ENCODE assay signal across 17 mouse cellular contexts in genomic region chr11:71756325-71756724, GRCm38 (mm10). TPM values are rescaled to one million over a fixed set of nuclear protein-coding genes. Genes with fewer than 3 reads are reported as not detected.
DNase-seq lines count a peak whose midpoint lies in the region; ATAC-seq and TF ChIP-seq lines count a peak whose summit lies in the region.
"Had no signal": no experiment of that assay in that cellular context is flagged by ENCODE, and none has a peak within 500 bp of the region (broad histone marks: within the 10 kb centered on the region; RNA-seq: fewer than 3 reads in every experiment).

No protein-coding gene starts in this region.

- 13% methylated on average over 3 of the region's 3 CpGs for WGBS in cerebellum, adult 2 months
- 29% methylated on average over 3 of the region's 3 CpGs for whole genome bisulfite sequencing in hindbrain, embryonic 15.5 days
- WGBS in neural tube, embryonic 13.5 days = 37% methylated on average over 3 of the region's 3 CpGs

- intact Hi-C loops in left cerebral cortex, adult 2 months (cut with DNase I) = no loop called here
- intact Hi-C loops in left cerebral cortex, postnatal 10 days (cut with DNase I) = no loop called here

- TF ChIP-seq CTCF in cerebellum, adult 2 months (IDR thresholded peaks at IDR 0.05; ENCODE audit: borderline replicate concordance, insufficient read depth, low read depth, low read length) = no peak
- no peak for TF ChIP-seq CTCF in left cerebral cortex, adult 2 months (IDR thresholded peaks at IDR 0.05)

- peak; percentile 44 to 57 for DNase-seq in cerebellum, adult 2 months
- DNase-seq in cerebellum, postnatal 4 days (ENCODE audit: low spot score in 2 of 2) = no peak
- DNase-seq in left cerebral cortex, adult 2 months (ENCODE audit: extremely low spot score in 1 of 2, low spot score in 2 of 2) = no peak
- DNase-seq in left cerebral cortex, postnatal 10 days (ENCODE audit: extremely low spot score in 1 of 2, low spot score in 2 of 2) = no peak
- DNase-seq in layer of hippocampus, adult 8-10 months (ENCODE audit: low spot score in 2 of 2) = no peak
- DNase-seq: gastrocnemius, postnatal 10 days; heart, postnatal 10 days; lung, adult 2 months; lung, postnatal 4 days; right cerebral cortex, postnatal 14 days; thymus, postnatal 4 days had no signal

- ATAC-seq in hindbrain, embryonic 15.5 days (ENCODE audit: low FRiP score, low read depth) = no peak
- no peak for ATAC-seq in neural tube, embryonic 13.5 days (ENCODE audit: low read depth)
- ATAC-seq in monocyte, adult 5-6 weeks (replicated peaks; ENCODE audit: insufficient number of reproducible peaks, low FRiP score, low TSS enrichment, poor library complexity, severe bottlenecking) = no peak
- ATAC-seq: intestine, embryonic 15.5 days had no signal

- H3K27ac ChIP-seq in cerebellum, adult 2 months (ENCODE audit: insufficient read depth, low read length) = peak overlapping the region; percentile 49; the same call in 1 of the 2 replicates
- peak overlapping the region; percentile 33; the same call in 1 of the 2 replicates for H3K27ac ChIP-seq in left cerebral cortex, adult 2 months
- H3K27ac ChIP-seq in hindbrain, embryonic 15.5 days (replicated peaks) = peak overlapping the region; percentile 68
- H3K27ac ChIP-seq in neural tube, embryonic 13.5 days (replicated peaks) = peak overlapping the region; percentile 87
- H3K27ac ChIP-seq: intestine, embryonic 15.5 days; kidney, postnatal 0 days had no signal

- TF ChIP-seq POLR2A in cerebellum, adult 2 months (IDR thresholded peaks at IDR 0.05; ENCODE audit: borderline replicate concordance, insufficient read depth, low read length) = no peak

- 0 out of 2 replicates have a peak, but pooled peaks cover 8% of the 10 kb centered on the region for H3K36me3 ChIP-seq in hindbrain, embryonic 15.5 days
- peaks cover 9% of the 10 kb centered on the region; the same call in 1 of the 2 replicates for H3K36me3 ChIP-seq in neural tube, embryonic 13.5 days
- H3K36me3 ChIP-seq: intestine, embryonic 15.5 days had no signal

- H3K4me3 ChIP-seq in cerebellum, adult 2 months (replicated peaks; ENCODE audit: insufficient read depth, low read depth, low read length) = no peak overlapping the region
- no peak overlapping the region for H3K4me3 ChIP-seq in left cerebral cortex, adult 2 months
- no peak overlapping the region for H3K4me3 ChIP-seq in hindbrain, embryonic 15.5 days
- no peak overlapping the region for H3K4me3 ChIP-seq in neural tube, embryonic 13.5 days
- H3K4me3 ChIP-seq: intestine, embryonic 15.5 days had no signal

- H3K27me3 ChIP-seq in cerebellum, adult 2 months (ENCODE audit: control insufficient read depth, insufficient read depth, low read length) = no peaks in the 10 kb centered on the region
- no peaks in the 10 kb centered on the region for H3K27me3 ChIP-seq in hindbrain, embryonic 15.5 days
- no peaks in the 10 kb centered on the region for H3K27me3 ChIP-seq in neural tube, embryonic 13.5 days

- peaks cover 52% of the 10 kb centered on the region for H3K4me1 ChIP-seq in cerebellum, adult 2 months (ENCODE audit: control insufficient read depth, insufficient read depth, low read length)
- H3K4me1 ChIP-seq in hindbrain, embryonic 15.5 days (replicated peaks) = peaks cover 92% of the 10 kb centered on the region
- peaks cover 95% of the 10 kb centered on the region for H3K4me1 ChIP-seq in neural tube, embryonic 13.5 days (replicated peaks)

- H3K9ac ChIP-seq in hindbrain, embryonic 15.5 days = no peak overlapping the region
- H3K9ac ChIP-seq in neural tube, embryonic 13.5 days = no peak overlapping the region
- H3K9ac ChIP-seq: intestine, embryonic 15.5 days had no signal

- H3K9me3 ChIP-seq in hindbrain, embryonic 15.5 days = no peaks in the 10 kb centered on the region
- no peaks in the 10 kb centered on the region for H3K9me3 ChIP-seq in neural tube, embryonic 13.5 days
- H3K9me3 ChIP-seq: intestine, embryonic 15.5 days had no signal

- 0 out of 2 replicates have a peak overlapping the region, but pooled peaks have one; percentile 85 for H3K4me2 ChIP-seq in hindbrain, embryonic 15.5 days
- 0 out of 2 replicates have a peak overlapping the region, but pooled peaks have one; percentile 5 for H3K4me2 ChIP-seq in neural tube, embryonic 13.5 days
- H3K4me2 ChIP-seq: intestine, embryonic 15.5 days had no signal

RNA-seq across cellular contexts. Expression of gene Wscd1, which starts 6.6 kb away (rescaled TPM):
- polyA plus RNA-seq in cerebellum, adult 2 months (2012; rRNA removed) = 96.2 and 106 TPM in 2 replicates
- total RNA-seq in left cerebral cortex, adult 2 months (2021) = 10 to 100 TPM; 53.9 to 60.1 TPM
- total RNA-seq in left cerebral cortex, postnatal 10 days (2021) = 10 to 100 TPM; 65.2 to 69.8 TPM
- polyA plus RNA-seq in hindbrain, embryonic 15.5 days (2015; fragmentation: Nextera tagmentation; extraction: Ambion mirVana) = 93.2 and 95.6 TPM in 2 replicates
- 50.6 and 53.1 TPM in 2 replicates for polyA plus RNA-seq in neural tube, embryonic 13.5 days (2015; fragmentation: Nextera tagmentation; extraction: Ambion mirVana)
- total RNA-seq in monocyte, adult 5-6 weeks (2017) = not detected in 3 replicates
- total RNA-seq in layer of hippocampus, adult 8-10 months (2022) = 100 to 1,000 TPM; 108 to 120 (median 117) TPM
- total RNA-seq: common myeloid progenitor, adult 5-6 weeks had no signal

Comparison
In these comparisons a context has a peak if more than half of its experiments do, and no peak if none do; other contexts are left out.
1. DNase-seq: peak in cerebellum, adult 2 months (2 of 2); none in cerebellum, postnatal 4 days (0 of 2), left cerebral cortex, adult 2 months (0 of 2), left cerebral cortex, postnatal 10 days (0 of 2) and layer of hippocampus, adult 8-10 months (0 of 2).
2. H3K27ac ChIP-seq: peak in every context shown above with its lines; median percentile 87 in neural tube, embryonic 13.5 days; 68 in hindbrain, embryonic 15.5 days; 49 in cerebellum, adult 2 months; 33 in left cerebral cortex, adult 2 months.
3. RNA of gene Wscd1, which starts 6.6 kb away (total RNA-seq): 108 to 120 TPM in layer of hippocampus, adult 8-10 months, 65.2 to 69.8 TPM in left cerebral cortex, postnatal 10 days and 53.9 to 60.1 TPM in left cerebral cortex, adult 2 months; not detected in monocyte, adult 5-6 weeks; every median in the first group is over 10 times any median in the second.